Mouse (Mus musculus) testis, adult 2 months (tissue): Measurements from ENCODE around the gene 1700017B05Rik.

ENCODE experiments used
- CTCF ChIP-seq: fragments of 200-500 bp; IDR thresholded peaks from 2 replicates; pipeline ENCODE4 v1.5.1; 2012; ENCODE audit warnings: low read depth, mild to moderate bottlenecking, inconsistent platforms, low read length, moderate library complexity; ENCODE audit not compliant: control insufficient read depth, insufficient read depth, insufficient replicate concordance
- POLR2A ChIP-seq: fragments of 200-500 bp; IDR thresholded peaks from 2 replicates; pipeline ENCODE4 v1.6.1; 2012; ENCODE audit warnings: low read depth, mild to moderate bottlenecking, inconsistent platforms, low read length, moderate library complexity; ENCODE audit not compliant: control insufficient read depth

DNA sequence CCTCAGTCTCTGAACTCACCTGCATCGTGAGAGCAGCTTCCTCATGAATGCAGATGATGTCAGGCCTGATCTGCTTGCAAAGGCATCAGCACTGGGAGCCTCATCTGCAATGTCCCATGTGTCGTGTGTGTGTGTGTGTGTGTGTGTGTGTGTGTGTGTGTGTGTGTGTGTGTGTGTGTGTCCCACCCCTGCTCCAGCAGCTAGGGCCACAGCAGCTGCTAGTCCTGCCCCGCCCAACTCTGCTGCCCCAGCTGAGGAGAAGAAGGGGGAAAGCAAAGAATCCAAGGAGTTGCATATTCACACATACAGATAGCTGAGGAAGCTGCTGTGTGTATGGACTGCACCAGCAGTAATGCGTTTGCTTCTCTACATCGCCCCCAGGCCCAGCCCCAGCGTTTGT lies 45.2 kb downstream of the 1700017B05Rik start:
- TF ChIP-seq CTCF, result no peak
- no peak for TF ChIP-seq POLR2A
